Mouse (Mus musculus) stomach, embryonic 15.5 days (tissue): ENCODE data around the gene Slc25a25. TPM values are rescaled to one million over a fixed set of nuclear protein-coding genes. Genes with fewer than 3 reads are reported as not detected.

Source experiments
- ATAC-seq: fragments of 200-750 bp; cut with Nextera tagmentation; 2 replicates; pipeline ENCODE4 v1.8.0; 2017; ENCODE audit warnings: low read depth, moderate number of reproducible peaks, moderate TSS enrichment; ENCODE audit not compliant: insufficient read depth, low FRiP score
- H3K27ac ChIP-seq: fragments of 300-500 bp; sonication (generic); 2 replicates; pipeline ENCODE4 v1.5.1; 2015; ENCODE audit warnings: mild to moderate bottlenecking, inconsistent platforms
- H3K27me3 ChIP-seq: fragments of 300-500 bp; sonication (generic); replicated peaks from 2 replicates; pipeline ENCODE4 v1.6.1; 2015; ENCODE audit warnings: inconsistent platforms
- H3K36me3 ChIP-seq: fragments of 300-500 bp; sonication (generic); 2 replicates; pipeline ENCODE4 v1.6.1; 2015; ENCODE audit warnings: inconsistent platforms
- H3K4me1 ChIP-seq: fragments of 300-500 bp; sonication (generic); 2 replicates; pipeline ENCODE4 v1.6.1; 2015; ENCODE audit warnings: inconsistent platforms
- H3K4me2 ChIP-seq: fragments of 300-500 bp; sonication (generic); 2 replicates; pipeline ENCODE4 v1.6.1; 2015; ENCODE audit warnings: mild to moderate bottlenecking, inconsistent platforms
- H3K4me3 ChIP-seq: fragments of 300-500 bp; sonication (generic); replicated peaks from 2 replicates; pipeline ENCODE4 v1.5.1; 2015; ENCODE audit warnings: inconsistent platforms
- H3K9ac ChIP-seq: fragments of 300-500 bp; sonication (generic); 2 replicates; pipeline ENCODE4 v1.6.1; 2015; ENCODE audit warnings: inconsistent platforms
- H3K9me3 ChIP-seq: fragments of 300-500 bp; sonication (generic); 2 replicates; pipeline ENCODE4 v1.6.1; 2016; ENCODE audit warnings: inconsistent platforms
- WGBS: fragments of 180-500 bp; shearing (Covaris S2); methylation state at CpG from one replicate; pipeline ENCODE4 v1.1.7; 2015; 5-methylcytosine and 5-hydroxymethylcytosine counted together
- polyA plus RNA-seq: library from polyadenylated mRNA; unstranded; fragments of >200 nt; fragmentation: Nextera tagmentation; extraction: Ambion mirVana; gene quantifications from 2 replicates; pipeline ENCODE4 v1.2.1, GENCODE M21; 2015

The Slc25a25 gene
- polyA plus RNA-seq, 1 experiment from 2014 or later: 17.6 TPM

DNA sequence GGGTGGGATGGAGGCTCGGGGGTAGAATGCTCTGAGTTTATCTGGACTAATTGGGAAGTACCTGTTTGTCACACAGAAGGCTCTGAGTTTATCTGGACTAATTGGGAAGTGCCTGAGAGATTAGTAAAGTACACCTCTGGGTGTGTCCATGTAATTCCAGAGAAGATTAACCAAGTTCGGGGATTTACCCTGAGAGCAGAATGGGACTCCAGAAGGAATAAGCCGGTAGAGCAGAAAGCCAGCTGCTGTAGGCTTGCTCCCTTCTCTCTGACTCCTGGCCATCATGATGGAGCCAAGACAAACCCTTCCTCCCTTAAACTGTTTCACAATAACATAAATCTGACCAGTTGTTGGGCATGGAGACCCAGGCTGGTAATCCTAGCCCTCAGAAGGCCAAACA is 26.4 kb downstream of the Slc25a25 start:
- no peak for ATAC-seq
- H3K36me3 ChIP-seq: peaks cover 15% of the 10 kb centered on the region; the same call in 1 of the 2 replicates
- H3K9ac ChIP-seq: no peak overlapping the region
- no peaks in the 10 kb centered on the region for H3K9me3 ChIP-seq
- H3K27me3 ChIP-seq: no peaks in the 10 kb centered on the region
- whole genome bisulfite sequencing: 32% methylated on average over 3 of the region's 3 CpGs
- H3K27ac ChIP-seq: peak overlapping the region; percentile 93
- H3K4me3 ChIP-seq: no peak overlapping the region
- 0 out of 2 replicates have a peak overlapping the region, but pooled peaks have one; percentile 2 for H3K4me2 ChIP-seq
- H3K4me1 ChIP-seq: peaks cover 56% of the 10 kb centered on the region

DNA sequence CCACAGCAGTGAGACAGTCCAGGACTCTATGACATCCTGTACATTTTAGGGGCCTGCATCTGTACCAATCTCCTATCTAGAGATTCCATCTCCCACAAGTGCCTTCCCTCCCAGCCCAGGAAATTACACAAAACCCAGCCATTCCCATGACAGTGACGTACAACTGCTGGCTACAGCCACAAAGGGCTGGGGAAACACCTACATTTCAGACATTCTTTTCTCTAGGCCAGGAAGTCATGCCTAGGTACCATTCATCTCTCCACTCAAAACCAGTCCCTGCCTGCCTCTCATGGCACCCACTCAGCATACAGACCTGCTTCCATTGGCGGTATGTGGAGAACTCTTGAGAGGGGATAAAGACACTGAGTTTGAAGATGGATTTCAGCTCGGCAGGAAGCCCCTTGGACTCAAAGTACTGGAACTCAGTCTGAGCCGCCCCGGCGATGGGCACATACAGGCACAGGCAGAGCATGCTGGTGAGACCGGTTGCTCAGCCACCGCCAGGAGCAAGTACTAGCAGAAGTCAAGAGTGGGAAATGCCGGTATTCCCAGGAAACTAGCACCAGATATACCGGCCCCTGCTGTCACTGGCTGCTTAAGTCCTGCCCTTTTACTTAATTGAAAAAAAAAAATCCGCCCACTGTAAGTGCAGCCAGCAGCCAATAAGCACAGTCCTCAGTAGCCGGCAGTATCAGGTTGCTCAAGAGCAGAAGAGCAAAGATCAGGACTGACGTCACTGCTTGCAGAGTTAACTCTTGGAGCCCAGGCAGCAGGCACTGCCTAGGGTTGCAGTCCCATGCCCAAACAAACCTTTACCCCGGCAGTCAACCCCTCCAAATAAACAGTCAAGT is 27.5 kb downstream of the Slc25a25 start:
- peak; percentile 85 for ATAC-seq
- Histone ChIP-seq H3K27me3 (no peaks in the 10 kb centered on the region), H3K4me3 (peak overlapping the region; percentile 43), H3K4me2 (peak overlapping the region; percentile 80), H3K9me3 (no peaks in the 10 kb centered on the region), H3K27ac (peak overlapping the region; percentile 93), H3K4me1 (peaks cover 45% of the 10 kb centered on the region), H3K36me3 (peaks cover 22% of the 10 kb centered on the region), H3K9ac (no peak overlapping the region)
- WGBS: 2% methylated on average over 14 of the region's 14 CpGs

DNA sequence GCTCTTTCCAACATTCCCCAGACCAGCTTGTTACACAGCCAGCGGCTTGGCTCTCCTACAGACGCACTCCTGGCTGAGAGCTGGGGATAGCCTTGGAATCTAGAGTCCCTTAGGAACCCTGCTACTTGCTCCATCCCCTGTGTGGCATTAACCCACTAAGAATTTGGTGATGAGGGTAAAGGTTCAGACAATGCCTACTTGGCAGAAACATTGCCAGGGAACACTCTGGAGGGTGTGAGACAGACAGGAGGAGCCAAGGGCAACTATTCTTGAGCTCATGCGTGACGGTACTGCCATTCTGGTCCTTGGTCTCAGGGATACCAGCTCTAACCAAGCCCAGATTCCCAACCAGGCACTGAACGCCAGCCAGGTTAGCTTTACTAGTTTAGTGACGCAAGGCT is 29.4 kb downstream of the Slc25a25 start:
- Histone ChIP-seq H3K27ac (no peak overlapping the region), H3K27me3 (no peaks in the 10 kb centered on the region), H3K9me3 (no peaks in the 10 kb centered on the region), H3K4me3 (no peak overlapping the region), H3K36me3 (peaks cover 40% of the 10 kb centered on the region), H3K9ac (no peak overlapping the region), H3K4me1 (peaks cover 31% of the 10 kb centered on the region), H3K4me2 (no peak overlapping the region)
- ATAC-seq: no peak
- 95% methylated on average over 6 of the region's 6 CpGs for WGBS

DNA sequence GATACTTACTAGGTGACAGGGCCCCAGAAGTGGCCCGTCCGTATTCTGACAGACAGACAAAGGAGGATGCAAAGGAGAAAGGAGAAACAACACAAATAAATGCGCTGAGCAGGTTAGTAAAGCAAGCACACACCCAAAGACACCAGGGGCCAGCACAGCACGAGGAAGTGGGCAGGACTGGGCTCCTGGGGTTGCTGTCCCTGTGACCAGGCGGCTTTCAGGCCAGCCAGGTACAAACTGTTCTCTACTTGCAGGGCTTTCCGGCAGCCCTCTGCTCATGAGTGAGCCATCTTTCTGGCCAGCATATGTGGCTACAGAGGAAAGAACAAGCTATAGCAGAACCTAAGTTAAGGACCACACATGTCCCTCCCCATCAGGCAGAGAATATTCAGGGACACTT is 30.6 kb downstream of the Slc25a25 start:
- no peak overlapping the region for H3K27ac ChIP-seq
- peaks cover 31% of the 10 kb centered on the region for H3K4me1 ChIP-seq
- no peaks in the 10 kb centered on the region for H3K9me3 ChIP-seq
- no peak overlapping the region for H3K4me3 ChIP-seq
- no peak for ATAC-seq
- H3K27me3 ChIP-seq: no peaks in the 10 kb centered on the region
- WGBS: 83% methylated on average over 6 of the region's 6 CpGs
- H3K36me3 ChIP-seq: peaks cover 50% of the 10 kb centered on the region
- H3K9ac ChIP-seq: no peak overlapping the region
- H3K4me2 ChIP-seq: no peak overlapping the region

DNA sequence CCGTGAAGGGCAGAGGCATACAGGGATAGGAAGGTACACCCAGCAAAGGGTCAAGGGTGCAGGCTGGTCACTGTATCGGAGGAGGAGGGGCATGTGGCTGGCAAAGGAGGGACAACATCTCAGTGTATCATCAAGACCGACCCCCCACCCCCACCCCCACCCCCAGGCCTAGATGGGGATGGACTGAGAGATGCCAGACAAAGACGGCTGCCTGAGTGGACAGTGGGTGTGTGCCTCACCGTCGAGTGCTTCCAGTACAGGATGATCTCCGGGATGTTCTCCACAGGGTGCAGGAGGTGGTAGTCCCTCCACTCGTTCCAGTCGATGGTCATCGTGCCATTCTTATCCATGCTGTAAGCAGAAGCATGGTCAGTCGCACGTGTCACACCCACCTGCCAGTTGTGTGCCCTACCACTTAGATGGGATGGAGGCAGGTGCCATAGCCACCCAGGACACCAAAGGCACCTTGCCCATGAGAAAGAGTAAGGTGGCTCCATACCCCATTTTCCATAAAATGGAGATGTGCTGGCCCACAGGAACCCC is 31.1 kb downstream of the Slc25a25 start:
- Histone ChIP-seq H3K36me3 (peaks cover 55% of the 10 kb centered on the region), H3K9me3 (no peaks in the 10 kb centered on the region), H3K4me2 (no peak overlapping the region), H3K27ac (no peak overlapping the region), H3K27me3 (no peaks in the 10 kb centered on the region), H3K4me1 (peaks cover 27% of the 10 kb centered on the region), H3K9ac (no peak overlapping the region), H3K4me3 (no peak overlapping the region)
- 87% methylated on average over 12 of the region's 12 CpGs for WGBS
- no peak for ATAC-seq

DNA sequence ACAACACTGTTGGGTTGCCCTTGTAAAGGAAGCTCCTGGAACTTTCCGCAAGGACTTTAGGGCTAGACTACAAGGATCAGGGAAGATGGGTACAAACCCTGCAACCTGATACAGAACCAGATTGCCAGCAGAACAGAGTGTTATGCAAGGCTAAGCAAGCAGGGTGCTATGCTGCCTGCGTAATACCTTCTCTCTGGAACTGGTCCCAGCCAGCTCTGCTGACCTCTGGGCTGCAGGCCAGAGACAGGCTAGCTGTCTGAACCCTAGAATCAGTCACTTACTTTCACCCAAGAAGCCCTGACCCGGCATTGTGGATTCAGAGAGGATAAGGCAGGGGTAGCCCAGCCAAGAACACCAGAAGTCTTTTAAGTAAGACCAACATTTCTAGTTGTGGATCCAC is 31.9 kb downstream of the Slc25a25 start:
- Histone ChIP-seq H3K4me2 (no peak overlapping the region), H3K27ac (no peak overlapping the region), H3K4me1 (peaks cover 19% of the 10 kb centered on the region), H3K36me3 (peaks cover 55% of the 10 kb centered on the region), H3K27me3 (no peaks in the 10 kb centered on the region), H3K9me3 (no peaks in the 10 kb centered on the region), H3K9ac (no peak overlapping the region), H3K4me3 (no peak overlapping the region)
- 86% methylated on average over 3 of the region's 3 CpGs for WGBS
- ATAC-seq: no peak

DNA sequence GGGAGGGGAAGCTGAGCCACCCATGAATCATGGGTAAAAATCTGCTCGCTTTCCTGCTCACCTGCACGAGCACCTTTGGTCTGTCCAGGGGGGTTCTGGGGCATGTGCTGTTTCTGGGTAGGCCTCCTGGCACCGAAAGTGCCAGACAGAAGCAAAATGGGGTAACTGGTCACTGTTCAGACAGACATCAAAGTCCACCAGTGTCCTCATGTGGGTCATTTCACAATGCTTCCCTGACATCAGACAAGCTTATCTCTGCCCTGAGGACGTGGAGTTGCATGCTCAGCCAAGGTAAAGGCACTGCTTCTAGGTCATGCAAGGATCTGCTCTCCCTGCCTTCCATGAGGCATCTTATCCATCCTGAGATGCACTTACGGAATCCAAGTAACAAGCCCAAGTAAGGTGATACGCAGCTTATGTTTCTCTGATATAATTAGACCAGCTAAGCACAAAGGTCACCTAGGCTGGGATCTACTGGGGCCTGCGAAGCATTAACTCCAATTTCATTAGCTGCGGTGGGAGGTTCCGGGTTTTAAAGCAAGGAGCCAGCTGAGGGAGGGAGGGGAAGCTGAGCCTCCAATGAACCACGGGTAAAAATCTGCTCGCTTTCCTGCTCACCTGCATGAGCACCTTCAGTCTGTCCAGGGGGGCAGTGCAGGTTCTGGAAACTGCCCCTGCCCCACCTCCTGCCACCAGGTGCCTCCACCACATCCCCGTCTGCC is 32.7 kb downstream of the Slc25a25 start:
- Histone ChIP-seq H3K4me1 (peaks cover 12% of the 10 kb centered on the region), H3K4me2 (no peak overlapping the region), H3K9ac (no peak overlapping the region), H3K9me3 (no peaks in the 10 kb centered on the region), H3K36me3 (peaks cover 58% of the 10 kb centered on the region), H3K27ac (no peak overlapping the region), H3K27me3 (no peaks in the 10 kb centered on the region), H3K4me3 (no peak overlapping the region)
- no peak for ATAC-seq
- 71% methylated on average over 12 of the region's 12 CpGs for WGBS

DNA sequence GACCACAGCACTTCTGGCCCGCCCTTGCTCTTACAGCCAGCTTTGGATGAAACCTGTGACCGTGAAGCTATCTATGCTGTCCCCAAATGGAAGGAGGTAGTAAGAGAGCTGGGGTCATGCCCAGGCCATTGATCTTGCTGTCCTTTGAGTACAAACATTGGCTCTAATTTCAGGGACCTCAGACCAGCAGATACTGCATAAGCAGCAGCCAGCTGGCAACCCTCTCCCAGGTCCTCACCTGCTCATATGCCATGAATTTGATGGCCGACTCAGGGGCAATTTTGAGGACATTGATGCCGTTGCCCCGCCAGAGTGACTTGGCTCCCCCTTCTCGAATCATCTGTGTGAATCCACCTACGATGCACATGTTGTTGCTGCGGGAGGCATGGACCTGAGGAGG is 33.8 kb downstream of the Slc25a25 start:
- WGBS: 71% methylated on average over 8 of the region's 8 CpGs

DNA sequence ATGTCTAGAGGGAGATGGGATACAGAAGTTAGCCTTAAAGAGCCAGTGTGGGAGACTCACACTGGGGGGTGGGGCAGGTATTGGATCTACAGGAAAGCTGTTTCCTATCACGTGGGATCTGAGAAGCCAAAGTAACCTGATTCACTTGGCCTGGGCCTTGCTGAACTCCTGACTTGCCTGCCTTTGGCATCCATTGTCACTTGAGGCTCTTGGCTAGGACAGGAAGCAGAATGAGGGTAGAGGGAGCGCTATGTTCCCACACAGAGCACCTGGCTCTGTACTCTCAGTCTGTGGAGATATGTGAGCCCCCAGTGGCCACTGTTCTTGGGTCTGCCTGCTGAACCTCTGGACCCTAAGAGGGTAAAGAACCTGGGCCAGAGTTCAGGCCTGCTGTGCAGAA is 34.7 kb downstream of the Slc25a25 start:
- Histone ChIP-seq H3K4me2 (no peak overlapping the region), H3K27me3 (no peaks in the 10 kb centered on the region), H3K4me3 (no peak overlapping the region), H3K4me1 (no peaks in the 10 kb centered on the region), H3K36me3 (peaks cover 58% of the 10 kb centered on the region), H3K9me3 (no peaks in the 10 kb centered on the region), H3K9ac (no peak overlapping the region), H3K27ac (no peak overlapping the region)
- ATAC-seq: no peak; the same call in 1 of the 2 replicates
- WGBS: 86% methylated on average over 2 of the region's 2 CpGs

More for the DNA sequence above, 33.8 kb downstream of the Slc25a25 start:
- Histone ChIP-seq H3K4me2 (no peak overlapping the region), H3K36me3 (peaks cover 58% of the 10 kb centered on the region), H3K27me3 (no peaks in the 10 kb centered on the region), H3K4me1 (0 out of 2 replicates have a peak, but pooled peaks cover 1% of the 10 kb centered on the region), H3K9me3 (no peaks in the 10 kb centered on the region), H3K4me3 (no peak overlapping the region), H3K9ac (no peak overlapping the region), H3K27ac (no peak overlapping the region)
- no peak for ATAC-seq

DNA sequence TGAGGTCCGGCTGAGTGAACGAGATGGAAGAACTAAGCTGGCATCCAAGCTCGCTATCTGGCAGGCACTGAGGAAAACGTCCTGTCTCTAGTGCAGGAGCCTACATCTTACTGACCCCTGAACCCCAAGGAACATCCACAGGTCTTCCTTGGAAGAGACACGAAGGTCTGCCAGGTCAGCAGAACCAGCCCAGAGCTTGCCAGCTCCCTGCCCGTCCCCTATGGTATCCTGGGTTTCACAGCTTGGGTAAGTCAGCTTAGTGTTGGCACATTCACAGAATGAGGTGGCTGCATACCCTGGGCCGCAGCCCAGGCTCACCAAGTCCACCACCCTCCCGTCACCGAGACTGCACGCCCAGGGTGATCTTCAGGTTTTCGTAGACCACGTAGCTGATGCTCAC is 35.4 kb downstream of the Slc25a25 start:
- 93% methylated on average over 12 of the region's 12 CpGs for WGBS
- H3K9me3 ChIP-seq: no peaks in the 10 kb centered on the region
- H3K36me3 ChIP-seq: peaks cover 53% of the 10 kb centered on the region
- ATAC-seq: no peak
- H3K4me1 ChIP-seq: no peaks in the 10 kb centered on the region
- no peak overlapping the region for H3K4me2 ChIP-seq
- no peak overlapping the region for H3K4me3 ChIP-seq
- H3K27me3 ChIP-seq: no peaks in the 10 kb centered on the region
- H3K9ac ChIP-seq: no peak overlapping the region
- H3K27ac ChIP-seq: no peak overlapping the region

DNA sequence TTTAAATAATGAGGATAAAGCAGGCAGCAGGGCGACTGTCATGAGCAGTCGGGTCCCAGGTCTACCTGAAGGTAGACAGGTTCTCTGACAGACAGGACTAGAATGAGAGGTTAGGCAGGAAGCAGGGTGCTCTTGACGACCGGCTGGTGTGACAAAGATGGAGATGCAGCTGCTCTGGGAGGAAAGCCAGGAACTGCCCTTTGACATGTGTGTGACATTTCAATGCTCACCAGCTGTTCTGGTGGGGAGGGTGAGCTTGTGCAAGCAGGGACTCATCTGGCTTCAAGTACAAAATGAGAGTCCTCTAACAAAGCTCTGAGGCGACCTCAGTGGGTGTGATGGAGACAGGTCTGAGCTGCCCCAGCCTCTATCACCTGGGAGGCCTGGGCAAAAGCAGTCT is 37.3 kb downstream of the Slc25a25 start:
- no peak overlapping the region for H3K4me2 ChIP-seq
- H3K27me3 ChIP-seq: no peaks in the 10 kb centered on the region
- H3K4me1 ChIP-seq: peaks cover under 1% of the 10 kb centered on the region; the same call in 1 of the 2 replicates
- H3K27ac ChIP-seq: no peak overlapping the region
- no peaks in the 10 kb centered on the region for H3K9me3 ChIP-seq
- H3K36me3 ChIP-seq: peaks cover 38% of the 10 kb centered on the region
- H3K9ac ChIP-seq: no peak overlapping the region
- WGBS: 42% methylated on average over 5 of the region's 5 CpGs
- ATAC-seq: no peak
- H3K4me3 ChIP-seq: no peak overlapping the region
